Mouse (Mus musculus): Measurements from ENCODE around the gene Fam217a.
"Not testable (repeated sequence)": the region's sequence is repeated elsewhere in the genome, so short reads cannot be mapped to it uniquely, and the experiment has no call there.

Fam217a gene

DNA sequence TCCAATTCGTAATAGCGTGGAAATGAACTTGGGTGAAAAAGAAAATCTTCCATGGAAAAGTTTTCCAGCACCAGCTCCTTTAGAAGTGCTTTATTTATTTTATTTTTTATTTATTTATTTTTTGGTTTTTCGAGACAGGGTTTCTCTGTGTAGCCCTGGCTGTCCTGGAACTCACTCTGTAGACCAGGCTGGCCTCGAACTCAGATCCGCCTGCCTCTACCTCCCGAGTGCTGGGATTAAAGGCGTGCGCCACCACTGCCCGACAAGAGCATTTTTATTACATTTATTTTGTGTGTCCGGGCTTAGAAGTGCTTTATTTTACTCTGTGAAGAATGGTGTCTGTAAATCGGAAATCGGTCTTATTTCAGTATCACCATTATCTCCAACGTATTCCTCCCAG is 49.4 kb downstream of the Fam217a start:
- not testable (repeated sequence) for DNase-seq (ENCODE audit: low spot score in 2 of 2)

DNA sequence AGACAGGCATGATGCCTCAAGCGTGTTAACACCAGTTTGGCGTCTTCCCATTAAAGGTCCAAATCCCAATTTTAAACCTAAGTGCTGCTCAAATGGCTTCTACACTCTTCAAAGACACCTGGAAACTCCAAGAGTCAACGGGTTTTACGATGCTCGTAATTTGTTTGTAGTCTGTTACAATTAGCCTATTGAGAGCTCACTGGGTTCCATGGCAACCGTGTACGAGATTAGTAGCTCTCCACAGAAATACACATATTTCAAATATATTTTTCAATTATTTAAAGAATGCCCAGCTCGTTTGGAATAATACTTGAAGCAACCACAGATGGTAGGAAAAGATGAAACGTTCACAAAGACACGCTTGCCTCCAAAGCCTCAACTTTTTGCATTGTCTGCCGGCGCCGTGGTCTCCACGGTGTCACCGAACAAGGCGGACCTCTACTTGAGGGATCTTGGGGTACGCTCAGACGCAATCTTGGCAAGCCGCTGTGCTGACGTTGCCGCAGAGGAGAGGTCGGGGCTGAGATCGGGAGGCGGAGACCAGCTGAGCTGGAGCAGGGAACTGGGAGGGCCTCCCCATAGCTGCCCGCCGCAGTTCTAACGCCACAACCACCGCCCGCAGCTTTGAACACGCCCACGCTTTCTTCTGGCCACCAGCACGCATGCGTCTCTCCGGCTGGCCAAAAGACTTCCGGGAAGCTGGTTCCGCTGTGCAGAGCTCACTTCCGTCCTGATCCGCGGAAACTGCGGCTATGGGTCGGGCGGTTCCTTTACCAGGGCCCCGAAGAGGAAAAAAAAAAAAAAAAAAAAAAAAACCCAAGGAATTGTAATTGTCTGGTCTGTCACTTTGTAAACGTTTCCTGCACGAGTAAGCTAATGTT is 50.1 kb downstream of the Fam217a start:
- peak; percentile 95 for DNase-seq (ENCODE audit: low spot score in 2 of 2)

DNA sequence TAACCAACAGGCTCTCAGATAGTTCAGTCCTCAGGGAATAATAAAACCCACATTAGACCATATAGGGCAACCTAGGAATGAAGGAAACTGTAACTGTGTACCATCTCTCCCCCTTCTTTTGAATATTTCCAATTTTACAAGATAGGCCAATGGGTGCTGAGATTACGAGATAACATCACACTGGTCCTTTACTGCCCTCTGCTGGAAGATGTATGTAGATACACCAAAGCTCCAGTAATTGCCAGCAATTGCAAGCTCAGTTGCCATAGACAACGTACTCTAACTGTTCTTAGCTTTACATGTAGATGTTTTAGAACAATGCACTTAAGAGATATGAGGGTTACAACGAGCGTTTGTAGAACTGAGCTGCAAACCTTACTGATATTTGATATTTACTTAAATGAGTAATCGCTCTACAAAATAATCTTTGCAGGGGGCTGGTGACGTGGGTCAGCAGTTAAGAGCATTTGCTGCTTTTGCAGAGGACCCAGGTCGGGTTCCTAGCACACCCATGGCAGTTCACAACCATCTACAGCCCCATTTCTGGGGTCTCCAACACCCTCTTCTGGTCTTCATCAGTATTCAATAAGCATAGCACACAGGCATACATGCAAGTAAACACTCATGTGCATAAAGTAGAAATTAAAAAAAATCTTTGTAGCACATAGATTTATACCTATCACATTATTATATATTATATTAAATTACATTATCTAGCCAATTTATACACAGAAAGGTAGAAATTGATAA is 59.5 kb downstream of the Fam217a start:
- peak; percentile 46 to 51 for DNase-seq (ENCODE audit: low spot score in 2 of 2)

DNA sequence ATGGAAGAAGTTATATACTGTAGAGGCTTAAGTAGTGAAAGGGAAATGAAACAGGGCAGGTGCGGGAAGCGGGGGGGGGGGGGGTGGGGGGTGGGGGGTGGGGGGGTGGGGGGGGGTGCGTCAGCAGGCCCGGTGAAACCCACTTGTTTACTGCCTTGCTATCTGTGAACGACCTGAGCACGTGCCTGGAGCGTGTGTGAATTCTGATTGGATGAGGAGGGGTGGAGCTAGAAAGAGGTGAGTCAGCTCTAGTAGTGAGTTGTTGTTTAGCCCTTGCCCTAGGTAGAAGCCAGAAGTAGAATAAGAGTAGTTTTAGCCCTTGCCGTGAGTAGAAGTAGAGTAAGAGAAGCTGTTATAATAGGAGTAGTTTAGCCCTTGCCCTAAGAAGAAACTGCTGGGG is 62.9 kb downstream of the Fam217a start:
- DNase-seq (ENCODE audit: low spot score in 2 of 2), result not testable (repeated sequence)
